Mouse (Mus musculus) left cerebral cortex, postnatal 36 days (tissue): ENCODE results near the gene Nono. TPM values are rescaled to one million over a fixed set of nuclear protein-coding genes. Genes with fewer than 3 reads are reported as not detected.
A peak's percentile ranks its signal among the peaks of the same experiment; 100 is the strongest.

ENCODE experiments used
- DNase-seq, 2 experiments: peaks; one replicate each; pipeline ENCODE4 v3.0.0; 2021 to 2022; ENCODE audit warnings: low spot score in 2 of 2, mixed read lengths in 1 of 2
- intact Hi-C: fragments of 180-260 bp; cut with DNase I; formaldehyde crosslinking; loops from one replicate; pipeline ENCODE4 v1.15.1; 2025
- total RNA-seq, 2 experiments: library from RNA; stranded (reverse); gene quantifications; 2 replicates each; pipeline ENCODE4 v1.2.3; 2021

The Nono gene
- total RNA-seq: 100 to 1,000 TPM; 103 to 126 TPM

DNA sequence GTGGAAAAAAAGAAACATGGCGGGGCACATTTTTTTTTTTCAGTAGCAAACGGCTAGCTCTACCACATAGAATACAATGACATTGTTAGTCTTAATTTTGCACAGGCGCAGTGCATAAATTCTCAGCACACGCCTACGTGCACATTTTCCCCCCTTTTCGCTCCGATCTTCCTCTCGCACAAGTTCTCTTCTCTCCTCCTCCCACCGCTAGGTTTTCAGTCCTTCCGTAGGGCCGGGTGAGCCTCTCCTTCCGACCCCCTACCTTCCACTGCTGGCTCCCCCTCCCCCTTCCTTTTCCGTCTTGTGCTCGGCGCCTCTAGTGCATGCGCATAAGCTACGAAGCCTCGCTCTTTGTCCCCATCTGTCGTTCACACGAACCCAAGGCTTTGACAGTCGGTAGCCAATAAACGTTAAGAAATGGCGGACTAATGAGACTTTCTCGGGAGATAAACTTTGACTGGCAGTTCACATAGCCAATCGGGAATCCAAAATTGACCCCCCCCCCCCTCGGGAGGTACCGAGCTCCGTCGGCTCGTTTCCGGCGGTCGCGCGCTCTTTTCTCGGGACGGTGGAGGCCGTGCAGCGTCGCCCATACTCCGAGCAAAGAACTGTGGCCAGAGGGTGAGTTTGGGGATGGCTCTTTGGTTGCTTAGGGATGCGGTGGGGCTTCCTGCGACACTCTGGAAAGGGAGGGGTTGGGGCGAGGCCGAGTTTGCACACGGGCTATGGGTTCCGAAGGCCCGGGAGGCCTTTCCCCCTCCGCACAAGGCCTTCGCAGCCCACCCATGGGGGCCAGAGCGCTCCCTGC, at the start of gene Nono:
TSS of gene Nono (plus strand) at position 177 of the 808 bp plus-strand sequence.
- intact Hi-C loops: loop anchor here (1.0 kb wide), 1 partner anchor 9 kb away; the partner anchor contains the start of gene Zmym3
- peak; percentile 76 to 81 for DNase-seq

DNA sequence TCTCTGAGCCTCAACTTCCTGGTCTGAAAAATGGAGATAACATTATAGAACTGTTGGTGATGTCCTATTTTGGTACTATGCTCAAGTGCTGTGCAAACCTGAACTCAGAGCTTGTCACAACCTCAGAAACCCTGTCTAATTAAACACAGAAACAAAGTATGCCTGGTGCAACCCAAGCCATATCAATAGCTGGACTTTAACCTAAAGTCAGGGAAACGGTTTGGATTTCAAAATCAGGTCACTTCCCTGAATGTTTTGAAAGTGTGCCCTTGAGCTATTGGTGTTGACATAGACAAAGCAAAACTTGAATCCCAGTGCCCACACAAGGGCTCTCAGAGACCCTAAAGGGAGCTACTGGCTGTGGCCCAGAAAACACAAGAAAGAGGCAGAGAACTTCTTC, 49.4 kb upstream of the Nono start:
- no peak for DNase-seq
- intact Hi-C loops: no loop called here

DNA sequence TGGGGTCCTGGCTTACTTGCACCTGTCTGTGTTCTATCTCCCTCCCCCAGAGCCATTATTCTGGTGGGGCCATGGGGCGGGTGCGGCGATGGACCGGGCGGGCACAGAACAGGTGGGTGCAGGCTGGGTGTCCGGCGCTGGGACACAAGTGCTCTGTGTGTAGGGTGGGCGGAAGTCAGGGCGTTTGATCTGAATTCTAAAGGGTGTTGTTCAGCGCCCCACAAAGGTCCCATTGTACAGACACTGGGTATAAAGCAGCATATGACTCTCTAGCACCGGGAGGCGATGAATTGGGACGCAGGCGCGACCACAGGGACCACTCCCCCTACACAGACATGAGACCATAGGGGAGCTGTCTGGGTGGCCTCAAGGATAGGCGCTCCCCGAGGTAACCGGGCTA, 45.7 kb upstream of the Nono start:
- no peak for DNase-seq
- intact Hi-C loops: no loop called here

DNA sequence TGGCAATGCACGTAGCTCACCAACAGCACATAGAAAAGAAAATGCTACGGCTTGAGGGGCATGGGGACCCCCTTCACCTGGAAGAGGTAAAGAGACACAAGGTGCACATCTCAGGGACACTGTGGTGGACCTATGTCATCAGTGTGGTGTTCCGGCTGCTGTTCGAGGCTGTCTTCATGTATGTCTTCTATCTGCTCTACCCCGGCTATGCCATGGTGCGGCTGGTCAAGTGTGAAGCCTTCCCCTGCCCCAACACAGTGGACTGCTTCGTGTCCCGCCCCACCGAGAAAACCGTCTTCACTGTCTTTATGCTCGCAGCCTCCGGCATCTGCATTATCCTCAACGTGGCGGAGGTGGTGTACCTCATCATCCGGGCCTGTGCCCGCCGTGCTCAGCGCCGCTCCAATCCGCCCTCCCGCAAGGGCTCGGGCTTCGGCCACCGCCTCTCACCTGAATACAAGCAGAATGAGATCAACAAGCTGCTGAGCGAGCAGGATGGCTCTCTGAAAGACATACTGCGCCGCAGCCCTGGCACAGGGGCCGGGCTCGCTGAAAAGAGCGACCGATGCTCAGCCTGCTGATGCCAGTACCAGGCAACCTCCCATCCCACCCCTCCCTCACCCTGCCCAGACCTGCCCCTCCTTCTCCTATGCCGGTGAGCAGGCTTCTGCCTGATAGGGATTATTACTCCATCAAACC, 44.5 kb upstream of the Nono start:
- DNase-seq: peak; percentile 8 to 17

DNA sequence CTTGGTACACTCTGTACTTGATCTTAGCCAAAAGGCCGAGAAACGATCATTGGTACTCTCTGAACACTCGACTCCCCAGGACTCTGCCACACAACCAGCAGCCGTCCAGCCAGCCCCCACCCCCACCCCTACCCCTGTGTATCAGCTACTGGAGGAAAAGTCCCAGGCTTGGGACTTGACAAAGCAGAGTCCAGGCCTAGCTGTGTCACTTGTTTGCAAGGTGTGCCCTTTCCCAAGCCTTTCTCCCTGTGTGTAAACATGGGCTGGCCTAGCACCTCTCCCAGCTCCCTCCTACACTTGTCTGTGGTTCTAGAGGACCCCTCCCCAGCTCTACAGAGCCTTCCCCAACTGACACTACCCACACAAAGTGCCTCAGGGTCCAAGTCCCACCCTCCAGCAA, 42.9 kb upstream of the Nono start:
- intact Hi-C loops: loop anchor here (5.0 kb wide), 1 partner anchor 44 kb away; no protein-coding TSS in a partner anchor
- DNase-seq: no peak

More for the DNA sequence above, 44.5 kb upstream of the Nono start:
- intact Hi-C loops: loop anchor here (5.0 kb wide), 1 partner anchor 42 kb away; no protein-coding TSS in a partner anchor

DNA sequence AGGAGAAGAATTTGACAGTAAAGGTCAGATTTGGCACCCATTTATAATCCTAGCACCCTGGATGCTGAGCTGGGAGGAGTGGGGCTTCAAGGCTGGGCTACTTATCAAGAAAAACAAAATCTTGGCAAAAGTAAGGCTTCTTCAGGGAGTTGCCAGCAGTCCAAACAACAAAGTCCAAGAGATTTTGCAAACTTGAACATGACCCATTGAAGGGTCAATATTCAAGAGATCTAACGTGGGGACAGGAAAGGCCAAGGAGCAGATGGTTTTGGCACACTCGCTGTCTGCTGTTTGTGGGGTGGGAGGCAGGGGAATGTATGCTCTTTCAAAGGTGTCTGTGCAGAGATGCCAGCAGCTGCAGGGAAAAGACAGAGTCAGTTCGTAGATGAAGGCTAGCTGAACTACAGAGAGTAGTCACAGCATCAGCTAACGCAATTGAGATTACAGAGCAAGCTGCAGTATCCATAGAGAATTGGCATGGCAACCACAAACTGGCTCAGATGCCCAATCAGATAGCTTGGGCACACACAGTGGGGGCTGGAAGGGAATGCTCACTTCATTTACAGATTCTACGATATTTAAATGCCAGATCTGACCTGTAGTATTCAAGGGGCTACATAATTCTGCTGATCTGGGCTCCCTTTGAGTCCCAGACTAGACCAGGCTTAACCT, 40.1 kb upstream of the Nono start:
- intact Hi-C loops: loop anchor here (5.0 kb wide), 1 partner anchor 47 kb away; no protein-coding TSS in a partner anchor
- DNase-seq: no peak

DNA sequence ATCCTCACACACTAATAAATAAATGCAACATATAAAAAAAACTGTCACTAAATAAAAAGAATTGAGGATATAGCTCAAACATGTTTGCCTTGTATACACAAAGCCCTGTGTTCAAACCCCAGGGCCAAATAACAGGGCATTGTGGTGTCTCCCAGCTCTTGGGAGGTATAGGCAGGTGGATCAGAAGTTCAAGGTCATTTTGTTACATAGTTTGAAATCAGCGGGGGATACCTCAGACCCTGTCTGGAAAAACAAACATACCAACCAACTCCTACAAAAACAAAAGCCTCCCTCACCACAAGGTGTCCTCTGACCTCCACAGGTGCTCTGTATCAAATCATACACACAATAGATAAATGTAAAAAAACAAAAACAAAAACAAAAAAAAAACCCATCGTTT, 34.8 kb upstream of the Nono start:
- no peak for DNase-seq
- intact Hi-C loops: no loop called here

DNA sequence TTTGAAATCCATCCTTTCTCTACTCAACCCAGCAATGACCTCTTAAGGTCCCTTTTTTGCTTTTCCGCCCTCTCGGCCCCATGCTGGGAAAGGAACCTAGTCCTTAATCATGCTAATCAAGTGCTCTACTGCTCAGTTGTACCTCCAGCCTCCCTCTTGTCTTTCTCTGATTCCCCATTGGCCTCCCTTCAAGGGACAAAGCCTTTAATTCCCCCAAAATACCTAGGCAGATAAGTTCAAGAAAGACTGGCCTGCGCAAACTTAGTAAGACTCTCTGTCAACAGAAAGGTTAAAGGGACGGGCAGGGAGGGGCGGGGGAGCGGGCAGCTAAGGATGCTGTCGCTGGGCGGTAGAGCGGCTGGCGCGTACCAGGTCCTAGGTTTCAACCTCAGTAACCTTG, 32.7 kb upstream of the Nono start:
- DNase-seq: no peak
- intact Hi-C loops: no loop called here

DNA sequence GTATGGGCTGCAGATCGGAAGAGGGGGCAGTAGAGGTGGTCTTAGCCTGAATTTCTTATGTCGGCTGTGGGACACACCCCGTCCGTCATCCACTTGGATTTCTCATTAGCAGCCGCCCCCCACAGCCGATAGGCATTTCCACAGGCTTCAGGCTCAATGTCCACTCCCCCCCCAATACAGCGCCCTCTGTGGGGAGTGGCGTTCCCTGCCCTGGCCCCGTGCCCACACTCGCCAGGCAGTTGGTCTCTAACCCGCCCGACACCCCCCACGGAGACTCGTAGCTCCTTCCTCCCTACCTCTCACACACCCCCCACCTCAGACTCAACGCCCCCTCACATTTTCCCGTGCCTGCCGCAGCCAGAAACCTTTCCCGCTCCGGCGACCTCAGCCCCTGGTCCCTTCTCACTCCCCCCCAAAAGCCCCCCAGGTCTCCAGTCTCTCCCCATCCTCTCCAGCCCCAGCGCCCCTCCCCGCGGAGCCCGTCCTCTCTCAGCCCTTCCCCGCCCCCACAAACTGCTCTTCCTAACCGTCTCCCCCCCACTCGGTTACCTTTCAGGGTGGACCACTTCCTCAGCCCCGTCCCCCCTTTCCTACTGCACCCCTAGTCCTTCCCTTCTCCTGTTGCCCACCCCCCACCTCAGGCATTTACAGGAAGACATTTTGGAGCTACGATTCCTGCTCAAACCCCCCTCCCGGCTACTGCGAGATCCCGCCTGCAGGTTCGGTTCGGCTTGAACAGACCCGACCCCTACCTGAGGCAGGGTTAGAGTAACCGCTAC, 10.0 kb upstream of the Nono start:
- intact Hi-C loops: loop anchor here (5.0 kb wide), 1 partner anchor 87 kb away; no protein-coding TSS in a partner anchor
- DNase-seq: peak; percentile 22 to 44

DNA sequence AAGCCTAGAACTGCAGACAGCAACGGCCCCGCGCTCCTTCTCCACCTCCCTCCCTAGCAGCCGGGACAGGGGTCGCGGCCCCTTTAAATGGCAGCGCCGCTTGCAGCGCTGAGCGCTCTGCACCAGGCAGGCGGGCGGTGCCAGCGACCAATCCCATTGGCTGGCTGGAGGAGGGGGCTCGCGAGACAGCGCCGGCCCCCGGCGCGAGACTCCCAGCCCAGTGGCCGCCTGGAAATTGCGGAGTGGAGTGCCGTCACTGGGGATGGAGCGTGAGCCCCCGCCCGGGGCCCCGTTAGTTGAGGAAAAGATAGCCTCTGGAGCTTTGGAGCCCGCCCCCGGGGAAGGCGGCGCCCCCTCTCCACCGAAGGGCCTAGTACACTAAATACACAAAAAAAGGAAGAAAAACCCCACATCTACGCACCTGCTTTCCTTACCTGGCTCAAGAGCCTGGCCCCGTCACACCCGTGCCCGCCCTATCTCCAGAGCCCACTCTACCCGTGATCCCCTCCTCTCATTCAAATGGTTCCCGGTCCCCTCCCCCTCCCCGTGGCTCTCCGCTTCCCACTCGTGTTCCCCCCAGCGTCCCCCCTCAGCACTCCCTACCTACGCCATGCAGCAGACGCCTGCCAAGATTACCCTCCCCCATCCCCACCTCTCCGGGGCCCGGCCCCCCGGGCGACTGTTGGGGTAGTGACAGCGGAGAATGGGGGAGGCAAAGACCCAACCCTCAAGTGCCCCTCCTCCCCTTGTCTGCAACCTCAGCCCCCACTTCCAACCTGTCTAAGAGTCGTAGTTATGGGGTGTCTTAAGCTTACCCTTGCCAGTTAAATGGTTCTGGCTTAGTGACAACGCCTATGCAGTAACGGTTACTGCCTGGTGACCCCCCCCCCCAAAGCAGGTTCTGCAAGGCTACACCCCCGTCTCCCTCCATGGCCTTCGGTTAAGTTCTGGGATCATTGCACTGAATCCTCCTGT, 9.1 kb upstream of the Nono start:
- intact Hi-C loops: loop anchor here (1.0 to 5.0 kb wide), 2 partner anchors 9 to 88 kb away; partner anchors contain the start of gene Nono
- DNase-seq: peak; percentile 84 to 87

DNA sequence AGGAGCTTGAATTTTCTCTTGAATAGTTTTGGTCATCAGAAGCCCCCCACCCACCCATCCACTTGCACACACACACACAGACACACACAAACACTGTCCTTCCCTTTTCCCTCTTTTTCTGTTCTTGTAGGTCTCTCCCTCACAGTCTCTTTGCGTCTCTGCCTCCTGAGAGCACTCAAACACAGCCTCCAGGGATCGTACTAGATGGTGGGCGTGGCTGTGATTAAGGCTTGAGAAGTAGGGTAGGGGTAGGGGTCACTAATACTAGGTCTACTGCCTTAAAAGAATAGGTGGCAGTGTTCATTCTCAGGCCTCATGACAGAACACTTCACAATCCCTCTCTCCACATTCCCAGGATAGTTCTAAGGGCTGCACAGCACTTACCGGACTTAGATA, 8.4 kb upstream of the Nono start, which contains the start of gene Zmym3:
TSS of gene Zmym3 (minus strand) at position 150 of the 396 bp plus-strand sequence.
- intact Hi-C loops: loop anchor here (1.0 kb wide), 1 partner anchor 9 kb away; the partner anchor contains the start of gene Nono
- no peak for DNase-seq

DNA sequence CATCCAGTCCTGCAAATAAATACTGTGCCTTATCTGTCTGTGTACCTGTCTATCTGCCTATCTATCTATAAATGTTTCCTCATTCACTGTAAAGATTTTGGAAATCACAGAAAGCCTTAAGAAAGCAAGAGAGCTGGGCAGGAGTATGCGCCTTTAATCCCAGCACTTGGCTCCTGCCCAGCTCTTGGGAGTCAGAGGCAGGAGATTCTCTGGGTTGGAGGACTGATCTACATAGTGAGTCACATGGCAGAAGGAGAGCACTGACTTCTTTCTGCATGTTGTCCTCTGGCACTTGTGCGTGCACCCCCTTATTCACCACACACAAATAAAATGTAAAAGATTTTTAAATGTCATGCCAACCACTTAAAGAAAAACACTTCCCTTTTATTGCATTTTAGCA, 5.7 kb upstream of the Nono start:
- no peak for DNase-seq
- intact Hi-C loops: no loop called here

DNA sequence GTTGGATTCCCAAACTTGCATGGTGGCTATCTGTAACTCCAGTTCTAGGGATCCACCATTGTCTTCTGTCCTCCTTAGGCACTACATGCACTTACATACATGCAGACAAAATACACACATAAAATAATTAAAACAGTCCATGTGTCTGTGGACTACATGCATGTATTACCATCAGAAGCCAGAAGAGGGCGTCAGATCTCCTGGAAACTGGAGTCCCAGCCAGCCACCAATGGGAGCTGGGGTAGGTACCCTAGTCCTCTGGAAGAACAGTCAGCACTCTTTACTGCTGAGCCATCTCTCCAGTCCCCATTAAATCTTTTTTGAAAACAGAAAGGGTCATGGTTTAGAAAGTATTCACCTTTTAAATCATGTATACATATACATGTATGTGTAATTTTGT, 1.3 kb upstream of the Nono start:
- no peak for DNase-seq
- intact Hi-C loops: no loop called here

DNA sequence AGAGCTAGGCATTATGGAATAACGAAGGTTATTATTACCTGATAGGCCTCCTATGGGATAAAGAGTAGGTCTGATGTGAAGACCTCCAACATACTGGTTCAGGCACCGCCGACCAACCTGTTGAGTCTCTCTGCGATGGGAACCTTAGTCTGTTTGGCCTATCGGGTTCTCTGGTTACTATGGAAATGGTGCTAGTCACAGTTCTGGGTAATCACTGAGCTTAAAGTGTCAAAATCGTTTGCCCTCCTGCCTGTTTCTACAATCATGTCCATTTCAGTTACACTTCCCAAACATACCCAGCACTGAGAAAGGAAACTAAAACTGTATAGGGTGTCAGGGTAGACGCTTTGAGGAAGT, 355 bp upstream of the Nono start:
- DNase-seq: no peak
- intact Hi-C loops: loop anchor here (1.0 kb wide), 1 partner anchor 8 kb away; the partner anchor contains the start of gene Zmym3

DNA sequence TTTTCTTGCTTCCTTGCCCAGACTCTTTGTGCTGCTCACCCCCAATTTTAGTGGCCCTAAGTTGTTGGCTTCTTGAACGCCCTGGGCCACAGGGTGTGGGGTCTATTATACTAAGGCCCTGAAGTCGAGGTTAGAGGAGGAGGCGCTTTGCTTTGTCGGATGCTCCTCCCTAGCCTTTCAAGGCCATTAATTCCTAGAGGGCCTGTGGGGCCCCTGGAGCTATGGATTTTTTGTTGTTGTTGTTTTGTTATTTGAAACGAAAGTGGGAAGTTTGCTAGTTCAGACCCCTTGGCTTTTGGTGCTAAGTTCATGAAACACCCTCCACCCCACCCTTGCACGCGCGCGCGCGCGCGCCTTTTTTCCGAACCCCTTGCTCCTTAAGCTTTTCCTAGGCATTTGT, 858 bp downstream of the Nono start:
- intact Hi-C loops: loop anchor here (1.0 kb wide), 1 partner anchor 10 kb away; the partner anchor contains the start of gene Zmym3
- no peak for DNase-seq

DNA sequence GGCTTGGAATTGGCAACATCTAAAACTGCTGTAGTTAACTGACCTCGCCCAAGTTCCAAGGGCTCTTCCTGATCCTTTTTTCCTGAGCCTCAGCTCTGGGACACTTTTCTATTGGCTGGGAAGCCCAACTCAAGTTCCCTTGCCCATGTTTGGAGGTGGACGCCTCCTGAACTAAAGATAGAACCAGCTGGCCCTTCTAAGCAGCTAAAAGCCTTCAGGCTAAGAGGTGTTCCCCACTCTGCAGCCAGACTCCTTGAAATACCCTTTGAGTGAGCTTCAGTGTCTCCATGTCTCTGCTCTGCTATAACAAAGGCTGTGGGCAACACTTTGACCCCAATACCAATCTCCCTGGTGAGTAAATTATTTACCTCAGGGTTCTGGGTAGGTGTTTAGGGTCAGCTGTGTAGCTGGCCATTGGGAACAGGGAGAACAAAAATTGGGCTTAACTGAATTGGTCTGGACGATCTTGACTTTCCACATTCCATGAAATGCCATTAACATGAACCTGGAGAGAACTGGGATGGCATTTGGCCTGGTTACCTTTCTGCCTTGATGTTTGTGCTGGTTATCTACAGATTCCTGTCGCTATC, 19.9 kb downstream of the Nono start, which contains the start of gene Itgb1bp2:
TSS of gene Itgb1bp2 (plus strand) at position 203 of the 590 bp plus-strand sequence.
- intact Hi-C loops: no loop called here
- DNase-seq: no peak

DNA sequence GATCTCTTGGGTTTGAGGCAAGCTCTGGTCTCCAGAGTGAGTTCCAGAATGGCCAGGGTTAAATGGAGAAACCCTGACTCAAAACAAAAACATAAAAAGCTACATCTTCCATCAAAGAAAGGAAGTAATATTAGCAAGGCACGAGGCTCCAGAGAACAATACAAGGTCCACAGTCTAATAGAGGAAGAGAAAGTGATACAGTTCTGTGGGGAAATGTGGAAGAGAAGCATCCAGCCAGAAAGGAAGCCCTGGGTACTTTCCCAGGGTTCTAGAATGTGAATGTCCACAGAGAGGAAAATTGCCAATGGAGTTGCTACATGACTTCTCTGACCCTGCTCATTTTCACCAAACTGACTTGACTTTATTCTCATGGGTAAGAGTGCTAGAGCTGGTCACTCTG, 22.0 kb downstream of the Nono start:
- DNase-seq: no peak
- intact Hi-C loops: no loop called here

DNA sequence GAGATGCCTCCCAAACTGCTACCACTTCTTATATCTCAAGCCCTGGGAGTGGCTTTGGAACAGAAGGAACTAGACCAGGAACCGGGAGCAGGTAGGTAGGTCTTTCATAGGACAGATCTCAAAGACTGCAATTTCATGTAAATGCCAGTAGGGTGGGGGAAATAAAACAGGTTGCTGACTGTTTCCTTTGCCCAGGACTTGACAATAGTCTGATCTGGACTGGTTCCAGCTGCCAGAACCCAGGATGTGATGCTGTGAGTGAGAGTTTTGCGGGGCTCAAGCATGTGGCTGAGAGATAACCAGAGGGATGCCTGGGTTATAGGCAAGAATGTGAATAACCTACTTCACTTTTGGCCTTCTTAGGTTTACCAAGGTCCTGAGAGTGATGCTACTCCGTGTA, 22.5 kb downstream of the Nono start:
- no peak for DNase-seq
- intact Hi-C loops: no loop called here
